Mouse (Mus musculus) ES-Bruce4 (cell line): ENCODE results near the gene Nupr1.

Source experiments
- CTCF ChIP-seq: IDR thresholded peaks from one replicate; pipeline ENCODE4 v1.8.1; 2011; ENCODE audit warnings: low read depth, low read length
- POLR2A ChIP-seq: IDR thresholded peaks from one replicate; pipeline ENCODE4 v1.8.1; 2011; ENCODE audit warnings: low read length; ENCODE audit not compliant: insufficient read depth

GRCm38 (mm10) chr7:126653991-126654390, 23.3 kb upstream of the Nupr1 start:
- TF ChIP-seq CTCF (no peak), POLR2A (no peak)
